Mouse (Mus musculus) bone marrow, adult 2 months (tissue): Measurements from ENCODE around the gene Rps6ka3. TPM values are rescaled to one million over a fixed set of nuclear protein-coding genes. Genes with fewer than 3 reads are reported as not detected.
A peak's percentile ranks its signal among the peaks of the same experiment; 100 is the strongest.

Experiments
- H3K27ac ChIP-seq: fragments of 200-500 bp; 2 replicates; pipeline ENCODE4 v1.5.1; 2012; ENCODE audit warnings: low read depth, mild to moderate bottlenecking, control low read depth, inconsistent platforms, low read length; ENCODE audit not compliant: control insufficient read depth, poor library complexity, insufficient read depth
- H3K4me1 ChIP-seq: fragments of 200-500 bp; 2 replicates; pipeline ENCODE4 v1.6.1; 2011; ENCODE audit warnings: low read length; ENCODE audit not compliant: control insufficient read depth, insufficient read depth
- H3K4me3 ChIP-seq: fragments of 200-500 bp; replicated peaks from 2 replicates; pipeline ENCODE3; 2011; ENCODE audit warnings: mild to moderate bottlenecking, low read depth, low read length, control low read depth; ENCODE audit not compliant: control insufficient read depth
- CTCF ChIP-seq: fragments of 200-500 bp; IDR thresholded peaks from 2 replicates; pipeline ENCODE4 v1.5.1; 2011; ENCODE audit warnings: low read length, control low read depth; ENCODE audit not compliant: control insufficient read depth, insufficient read depth
- POLR2A ChIP-seq: fragments of 200-500 bp; IDR thresholded peaks from 2 replicates; pipeline ENCODE4 v1.6.1; 2011; ENCODE audit warnings: low read depth, mild to moderate bottlenecking, control low read depth, low read length, borderline replicate concordance; ENCODE audit not compliant: control insufficient read depth
- WGBS: fragments of 180-500 bp; shearing (Covaris S2); methylation state at CpG from one replicate; pipeline ENCODE4 v1.1.7; 2018; 5-methylcytosine and 5-hydroxymethylcytosine counted together
- polyA plus RNA-seq: library from polyadenylated mRNA; stranded (reverse); fragments of >200 nt; gene quantifications from 2 replicates; pipeline ENCODE4 v1.2.4, GENCODE M21; 2011; ENCODE audit warnings: low replicate concordance; ENCODE audit not compliant: missing spikeins, insufficient read depth, insufficient read length

Rps6ka3 gene
- polyA plus RNA-seq, 1 experiment = 13.4 TPM

- Histone ChIP-seq H3K4me1 (no peaks in the 10 kb centered on the region; the same call in 1 of the 2 replicates), H3K27ac (no peak overlapping the region; the same call in 1 of the 2 replicates), H3K4me3 (peak overlapping the region; percentile 100)
- WGBS = 21% methylated on average over 9 of the region's 9 CpGs
- no peak for TF ChIP-seq POLR2A
- no peak for TF ChIP-seq CTCF
Measured at GRCm38 (mm10) chrX:159372753-159373144, 162.6 kb downstream of the Rps6ka3 start.

GRCm38 (mm10) chrX:159387105-159387504, 177.0 kb downstream of the Rps6ka3 start:
- H3K27ac ChIP-seq = no peak overlapping the region
- 78% methylated on average over 9 of the region's 9 CpGs for WGBS
- TF ChIP-seq CTCF = no peak
- TF ChIP-seq POLR2A = no peak
- H3K4me1 ChIP-seq = no peaks in the 10 kb centered on the region
- H3K4me3 ChIP-seq = no peak overlapping the region

- Histone ChIP-seq H3K4me3 (no peak overlapping the region), H3K27ac (no peak overlapping the region), H3K4me1 (no peaks in the 10 kb centered on the region)
- TF ChIP-seq CTCF (no peak), POLR2A (no peak)
Measured at GRCm38 (mm10) chrX:159388953-159389352, 178.8 kb downstream of the Rps6ka3 start.

- Histone ChIP-seq H3K4me1 (no peaks in the 10 kb centered on the region), H3K27ac (no peak overlapping the region), H3K4me3 (no peak overlapping the region)
- TF ChIP-seq CTCF = no peak
- TF ChIP-seq POLR2A = no peak
- 68% methylated on average over 6 of the region's 6 CpGs for WGBS
Measured at GRCm38 (mm10) chrX:159390347-159390962, 180.3 kb downstream of the Rps6ka3 start.

GRCm38 (mm10) chrX:159391239-159391638, 181.1 kb downstream of the Rps6ka3 start:
- TF ChIP-seq CTCF (no peak), POLR2A (no peak)

GRCm38 (mm10) chrX:159409253-159409652, 199.1 kb downstream of the Rps6ka3 start:
- H3K27ac ChIP-seq = no peak overlapping the region
- no peaks in the 10 kb centered on the region for H3K4me1 ChIP-seq
- WGBS = 10% methylated on average over 4 of the region's 4 CpGs
- no peak for TF ChIP-seq POLR2A
- TF ChIP-seq CTCF = peak; percentile 17; the same call in 1 of the 2 replicates
- H3K4me3 ChIP-seq = no peak overlapping the region

More at GRCm38 (mm10) chrX:159391239-159391638, 181.1 kb downstream of the Rps6ka3 start:
- no peak overlapping the region for H3K27ac ChIP-seq
- H3K4me1 ChIP-seq = no peaks in the 10 kb centered on the region
- H3K4me3 ChIP-seq = no peak overlapping the region
- WGBS = 38% methylated on average over 3 of the region's 3 CpGs

- no peak for TF ChIP-seq CTCF
- no peak for TF ChIP-seq POLR2A
- H3K4me1 ChIP-seq = no peaks in the 10 kb centered on the region
- 26% methylated on average over 62 of the region's 83 CpGs for WGBS
- no peak within 1 kb of the TSS for H3K27ac ChIP-seq
- H3K4me3 ChIP-seq = no peak within 1 kb of the TSS
Measured at GRCm38 (mm10) chrX:159414130-159414828, 204.2 kb downstream of the Rps6ka3 start, which contains the start of gene Map7d2. Gene Map7d2 (plus strand): TSS chrX:159414572.

GRCm38 (mm10) chrX:159414829-159415673, 204.9 kb downstream of the Rps6ka3 start:
- Histone ChIP-seq H3K27ac (no peak overlapping the region), H3K4me3 (no peak overlapping the region), H3K4me1 (no peaks in the 10 kb centered on the region)
- TF ChIP-seq CTCF (no peak), POLR2A (no peak)
- 13% methylated on average over 59 of the region's 65 CpGs for WGBS

Other genes starting within 250 kb of the Rps6ka3 start
- 23.6 and 28.5 TPM in 2 replicates for gene Eif1ax, start 161.9 kb downstream of the Rps6ka3 start, polyA plus RNA-seq
- gene Map7d2, start 204.3 kb downstream of the Rps6ka3 start, polyA plus RNA-seq = 2.7 TPM in 1 of 2 replicates, not detected in the other